Mouse (Mus musculus): Measurements from ENCODE around the gene Tspan5.

Gene Tspan5

GRCm38 (mm10) chr3:138849755-138850301, 107.8 kb downstream of the Tspan5 start:
- no peak for DNase-seq (ENCODE audit: low spot score)

- peak; percentile 60 for DNase-seq (ENCODE audit: low spot score)
These were observed 109.9 kb downstream of the Tspan5 start for GRCm38 (mm10) chr3:138851876-138852275.

- DNase-seq (ENCODE audit: low spot score) = no peak
These were observed 111.1 kb downstream of the Tspan5 start for GRCm38 (mm10) chr3:138852982-138853689.

- DNase-seq (ENCODE audit: low spot score) = peak; percentile 63
These were observed 112.2 kb downstream of the Tspan5 start for GRCm38 (mm10) chr3:138853996-138854836.

- no peak for DNase-seq (ENCODE audit: low spot score)
These were observed 113.4 kb downstream of the Tspan5 start for GRCm38 (mm10) chr3:138855387-138855786.

GRCm38 (mm10) chr3:138856946-138857345, 115.0 kb downstream of the Tspan5 start:
- no peak for DNase-seq (ENCODE audit: low spot score)

- peak; percentile 54 for DNase-seq (ENCODE audit: low spot score)
These were observed 116.0 kb downstream of the Tspan5 start for GRCm38 (mm10) chr3:138857805-138858546.

GRCm38 (mm10) chr3:138858649-138859048, 116.7 kb downstream of the Tspan5 start:
- no peak for DNase-seq (ENCODE audit: low spot score)

GRCm38 (mm10) chr3:138859166-138859565, 117.2 kb downstream of the Tspan5 start:
- no peak for DNase-seq (ENCODE audit: low spot score)

GRCm38 (mm10) chr3:138859666-138860065, 117.7 kb downstream of the Tspan5 start:
- no peak for DNase-seq (ENCODE audit: low spot score)

- DNase-seq (ENCODE audit: low spot score) = no peak
These were observed 118.3 kb downstream of the Tspan5 start for GRCm38 (mm10) chr3:138860257-138860760.

- DNase-seq (ENCODE audit: low spot score) = no peak
These were observed 119.0 kb downstream of the Tspan5 start for GRCm38 (mm10) chr3:138861032-138861431.

- no peak for DNase-seq (ENCODE audit: low spot score)
These were observed 119.6 kb downstream of the Tspan5 start for GRCm38 (mm10) chr3:138861589-138861988.

- no peak for DNase-seq (ENCODE audit: low spot score)
These were observed 122.2 kb downstream of the Tspan5 start for GRCm38 (mm10) chr3:138864166-138864648.

- no peak for DNase-seq (ENCODE audit: low spot score)
These were observed 123.3 kb downstream of the Tspan5 start for GRCm38 (mm10) chr3:138865271-138865670.

- no peak for DNase-seq (ENCODE audit: low spot score)
These were observed 125.3 kb downstream of the Tspan5 start for GRCm38 (mm10) chr3:138867149-138867848.

GRCm38 (mm10) chr3:138868409-138868808, 126.4 kb downstream of the Tspan5 start:
- no peak for DNase-seq (ENCODE audit: low spot score)

- no peak for DNase-seq (ENCODE audit: low spot score)
These were observed 133.3 kb downstream of the Tspan5 start for GRCm38 (mm10) chr3:138875282-138875681.

GRCm38 (mm10) chr3:138875936-138876335, 133.9 kb downstream of the Tspan5 start:
- DNase-seq (ENCODE audit: low spot score) = no peak

- no peak for DNase-seq (ENCODE audit: low spot score)
These were observed 134.4 kb downstream of the Tspan5 start for GRCm38 (mm10) chr3:138876418-138876817.

GRCm38 (mm10) chr3:138876931-138877361, 135.0 kb downstream of the Tspan5 start:
- no peak for DNase-seq (ENCODE audit: low spot score)
